Mouse (Mus musculus): Measurements from ENCODE around the gene Kcnj4. TPM values are rescaled to one million over a fixed set of nuclear protein-coding genes. Genes with fewer than 3 reads are reported as not detected.

The Kcnj4 gene
- polyA plus RNA-seq (2012; ENCODE audit: insufficient read depth, insufficient read length, missing spikeins), result not detected in 2 replicates

GRCm38 (mm10) chr15:79504707-79505452 is at the start of gene Kcnj4:
Gene Kcnj4, minus strand, starts transcription at chr15:79505241.
- no peak within 1 kb of the TSS for H3K27ac ChIP-seq (ENCODE audit: insufficient read depth, low read depth, low read length)
- peak within 1 kb of the TSS; percentile 18; the same call in 1 of the 2 replicates for H3K4me3 ChIP-seq (ENCODE audit: insufficient read depth, low read length)
- H3K4me1 ChIP-seq (ENCODE audit: control insufficient read depth, insufficient read depth, low read length), result no peaks in the 10 kb centered on the region
- TF ChIP-seq POLR2A (IDR thresholded peaks at IDR 0.05; ENCODE audit: borderline replicate concordance, low read depth, low read length) (no peak), CTCF (IDR thresholded peaks at IDR 0.05; ENCODE audit: low read depth, low read length) (no peak)

GRCm38 (mm10) chr15:79552566-79552965 is 47.5 kb upstream of the Kcnj4 start:
- TF ChIP-seq POLR2A (IDR thresholded peaks at IDR 0.05; ENCODE audit: borderline replicate concordance, low read depth, low read length) (no peak), CTCF (IDR thresholded peaks at IDR 0.05; ENCODE audit: low read depth, low read length) (no peak)

GRCm38 (mm10) chr15:79548226-79548625 is 43.2 kb upstream of the Kcnj4 start:
- H3K4me3 ChIP-seq (ENCODE audit: insufficient read depth, low read length), result no peak overlapping the region
- H3K27ac ChIP-seq (ENCODE audit: insufficient read depth, low read depth, low read length), result no peak overlapping the region
- H3K4me1 ChIP-seq (ENCODE audit: control insufficient read depth, insufficient read depth, low read length), result peaks cover 7% of the 10 kb centered on the region
- TF ChIP-seq CTCF (IDR thresholded peaks at IDR 0.05; ENCODE audit: low read depth, low read length) (no peak), POLR2A (IDR thresholded peaks at IDR 0.05; ENCODE audit: borderline replicate concordance, low read depth, low read length) (no peak)

More at GRCm38 (mm10) chr15:79552566-79552965, 47.5 kb upstream of the Kcnj4 start:
- no peak overlapping the region for H3K4me3 ChIP-seq (ENCODE audit: insufficient read depth, low read length)
- no peaks in the 10 kb centered on the region for H3K4me1 ChIP-seq (ENCODE audit: control insufficient read depth, insufficient read depth, low read length)
- no peak overlapping the region for H3K27ac ChIP-seq (ENCODE audit: insufficient read depth, low read depth, low read length)

- TF ChIP-seq CTCF (IDR thresholded peaks at IDR 0.05; ENCODE audit: low read depth, low read length) (no peak), POLR2A (IDR thresholded peaks at IDR 0.05; ENCODE audit: borderline replicate concordance, low read depth, low read length) (no peak)
- peak overlapping the region; percentile 51 for H3K4me3 ChIP-seq (ENCODE audit: insufficient read depth, low read length)
- H3K27ac ChIP-seq (ENCODE audit: insufficient read depth, low read depth, low read length), result peak overlapping the region; percentile 78
- peaks cover 7% of the 10 kb centered on the region for H3K4me1 ChIP-seq (ENCODE audit: control insufficient read depth, insufficient read depth, low read length)
These were observed 42.3 kb upstream of the Kcnj4 start for GRCm38 (mm10) chr15:79547289-79547820.

- peak; percentile 86; the same call in 1 of the 2 replicates for TF ChIP-seq POLR2A (IDR thresholded peaks at IDR 0.05; ENCODE audit: borderline replicate concordance, low read depth, low read length)
- TF ChIP-seq CTCF (IDR thresholded peaks at IDR 0.05; ENCODE audit: low read depth, low read length), result no peak
- peak within 1 kb of the TSS; percentile 71 for H3K4me3 ChIP-seq (ENCODE audit: insufficient read depth, low read length)
- H3K4me1 ChIP-seq (ENCODE audit: control insufficient read depth, insufficient read depth, low read length), result peaks cover 7% of the 10 kb centered on the region
- peak within 1 kb of the TSS; percentile 87 for H3K27ac ChIP-seq (ENCODE audit: insufficient read depth, low read depth, low read length)
These were observed 41.6 kb upstream of the Kcnj4 start, which contains the start of gene Ddx17 for GRCm38 (mm10) chr15:79546410-79547288. Gene Ddx17, minus strand, starts transcription at chr15:79546741.

GRCm38 (mm10) chr15:79545921-79546399 is 40.9 kb upstream of the Kcnj4 start:
- Histone ChIP-seq H3K4me1 (ENCODE audit: control insufficient read depth, insufficient read depth, low read length) (peaks cover 7% of the 10 kb centered on the region), H3K4me3 (ENCODE audit: insufficient read depth, low read length) (peak overlapping the region; percentile 71), H3K27ac (ENCODE audit: insufficient read depth, low read depth, low read length) (peak overlapping the region; percentile 87)
- no peak for TF ChIP-seq POLR2A (IDR thresholded peaks at IDR 0.05; ENCODE audit: borderline replicate concordance, low read depth, low read length)
- no peak for TF ChIP-seq CTCF (IDR thresholded peaks at IDR 0.05; ENCODE audit: low read depth, low read length)

GRCm38 (mm10) chr15:79545496-79545895 is 40.5 kb upstream of the Kcnj4 start:
- TF ChIP-seq CTCF (IDR thresholded peaks at IDR 0.05; ENCODE audit: low read depth, low read length) (no peak), POLR2A (IDR thresholded peaks at IDR 0.05; ENCODE audit: borderline replicate concordance, low read depth, low read length) (no peak)
- H3K27ac ChIP-seq (ENCODE audit: insufficient read depth, low read depth, low read length), result peak overlapping the region; percentile 87

GRCm38 (mm10) chr15:79543968-79544367 is 38.9 kb upstream of the Kcnj4 start:
- TF ChIP-seq CTCF (IDR thresholded peaks at IDR 0.05; ENCODE audit: low read depth, low read length) (no peak), POLR2A (IDR thresholded peaks at IDR 0.05; ENCODE audit: borderline replicate concordance, low read depth, low read length) (no peak)
- Histone ChIP-seq H3K4me1 (ENCODE audit: control insufficient read depth, insufficient read depth, low read length) (peaks cover 7% of the 10 kb centered on the region), H3K4me3 (ENCODE audit: insufficient read depth, low read length) (no peak overlapping the region), H3K27ac (ENCODE audit: insufficient read depth, low read depth, low read length) (no peak overlapping the region)

More at GRCm38 (mm10) chr15:79545496-79545895, 40.5 kb upstream of the Kcnj4 start:
- H3K4me3 ChIP-seq (ENCODE audit: insufficient read depth, low read length), result peak overlapping the region; percentile 71
- peaks cover 7% of the 10 kb centered on the region for H3K4me1 ChIP-seq (ENCODE audit: control insufficient read depth, insufficient read depth, low read length)

GRCm38 (mm10) chr15:79533796-79534195 is 28.8 kb upstream of the Kcnj4 start:
- H3K27ac ChIP-seq (ENCODE audit: insufficient read depth, low read depth, low read length), result no peak overlapping the region
- H3K4me1 ChIP-seq (ENCODE audit: control insufficient read depth, insufficient read depth, low read length), result no peaks in the 10 kb centered on the region
- TF ChIP-seq CTCF (IDR thresholded peaks at IDR 0.05; ENCODE audit: low read depth, low read length), result no peak
- H3K4me3 ChIP-seq (ENCODE audit: insufficient read depth, low read length), result no peak overlapping the region

Data from bone marrow macrophage, adult 2 months (primary cell).